Mouse (Mus musculus) adrenal gland, postnatal 25 days (tissue): ENCODE data around the gene Psmd13. TPM values are rescaled to one million over a fixed set of nuclear protein-coding genes. Genes with fewer than 3 reads are reported as not detected.
A peak's percentile ranks its signal among the peaks of the same experiment; 100 is the strongest.

Source experiments
- DNase-seq: peaks from one replicate; pipeline ENCODE4 v3.0.0; 2021; ENCODE audit warnings: mixed read lengths
- total RNA-seq: library from RNA; stranded (reverse); gene quantifications from 2 replicates; pipeline ENCODE4 v1.2.3, GENCODE M21; 2021

Psmd13 gene
- total RNA-seq, 1 experiment from 2014 or later = 128 TPM

- no peak for DNase-seq
These were observed 25.9 kb downstream of the Psmd13 start for GRCm38 (mm10) chr7:140907697-140908096.

GRCm38 (mm10) chr7:140908181-140908580, 26.4 kb downstream of the Psmd13 start:
- DNase-seq = no peak

GRCm38 (mm10) chr7:140908634-140909107, 26.9 kb downstream of the Psmd13 start:
- peak; percentile 82 for DNase-seq

DNA sequence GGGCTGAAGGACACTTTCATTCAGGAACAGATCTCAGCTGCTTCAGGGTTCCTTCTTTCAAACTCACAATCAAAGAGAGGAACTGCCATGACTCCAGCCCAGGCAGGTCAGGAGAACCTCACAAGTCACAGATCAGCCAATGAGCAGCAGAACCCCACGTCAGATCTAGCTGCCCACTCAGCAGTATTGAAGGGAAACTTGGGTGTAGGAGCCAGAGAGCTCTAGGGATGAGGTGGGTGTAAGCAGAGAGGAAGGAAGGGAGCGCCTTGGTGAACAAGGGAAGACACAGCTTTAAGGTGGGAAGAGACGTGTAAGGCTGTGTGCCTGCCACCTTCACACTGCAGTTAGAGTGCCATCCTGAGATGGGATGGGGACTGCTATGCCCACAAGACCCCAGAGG, 30.5 kb downstream of the Psmd13 start:
- no peak for DNase-seq

DNA sequence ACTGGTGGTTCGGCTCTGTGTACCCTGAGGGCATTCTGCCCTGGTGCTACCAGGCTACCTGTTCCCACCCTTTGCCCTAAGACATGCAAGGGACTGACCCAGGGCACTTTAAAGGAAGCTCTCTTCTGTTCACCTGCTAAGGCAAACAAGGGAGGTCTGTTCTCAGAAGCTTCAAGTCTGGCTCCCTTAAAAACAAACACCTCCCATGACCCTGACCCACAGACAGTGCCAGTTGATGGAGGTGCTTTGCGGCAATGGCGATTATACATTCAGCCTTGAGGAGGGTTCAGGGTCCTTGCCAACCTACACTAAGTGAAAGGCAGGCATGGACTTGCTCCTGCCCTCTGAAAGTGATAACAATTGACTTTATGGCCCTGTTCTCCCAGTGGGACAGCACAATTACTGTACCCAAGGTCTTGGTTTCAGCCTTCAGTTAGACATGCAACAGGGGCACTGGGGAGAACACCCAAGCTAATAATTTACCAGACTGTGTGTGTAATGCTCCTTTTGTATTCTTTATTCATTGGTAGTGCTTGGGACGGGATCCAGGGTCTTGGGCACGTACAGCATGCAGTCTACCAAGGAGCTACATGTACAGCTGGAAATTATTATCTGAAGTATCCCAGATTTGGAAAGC, 31.2 kb downstream of the Psmd13 start:
- no peak for DNase-seq

DNA sequence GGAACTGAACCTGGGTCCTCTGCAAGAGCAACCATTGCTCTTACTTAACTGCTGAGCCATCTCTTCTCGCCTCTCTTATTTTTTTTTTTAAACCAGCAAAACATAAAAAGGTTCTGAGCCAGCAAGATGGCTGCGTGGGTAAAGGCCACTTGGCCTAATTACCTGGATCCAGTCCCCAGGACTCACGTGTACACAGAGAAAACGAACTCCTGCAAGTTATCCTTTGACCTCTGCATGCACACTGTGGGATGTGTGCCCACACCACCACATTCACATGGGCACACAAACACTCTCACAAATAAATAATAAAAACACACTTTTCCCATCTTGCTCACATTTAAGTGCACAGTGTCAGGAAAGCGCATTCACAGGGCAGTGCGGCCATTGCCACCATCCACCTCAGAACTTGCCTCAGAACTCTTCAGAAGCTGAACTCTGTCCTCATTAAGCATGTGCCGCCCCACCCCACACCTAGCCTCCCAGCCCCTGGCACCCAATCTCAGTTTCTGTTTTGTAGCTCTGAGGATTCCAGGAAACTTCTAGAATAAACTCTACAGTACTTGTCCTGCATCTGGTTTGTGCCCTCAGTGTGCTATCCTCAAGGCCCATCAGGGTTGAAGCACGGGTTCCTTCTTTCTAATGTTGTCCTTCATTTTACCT, 32.4 kb downstream of the Psmd13 start:
- DNase-seq = no peak

DNA sequence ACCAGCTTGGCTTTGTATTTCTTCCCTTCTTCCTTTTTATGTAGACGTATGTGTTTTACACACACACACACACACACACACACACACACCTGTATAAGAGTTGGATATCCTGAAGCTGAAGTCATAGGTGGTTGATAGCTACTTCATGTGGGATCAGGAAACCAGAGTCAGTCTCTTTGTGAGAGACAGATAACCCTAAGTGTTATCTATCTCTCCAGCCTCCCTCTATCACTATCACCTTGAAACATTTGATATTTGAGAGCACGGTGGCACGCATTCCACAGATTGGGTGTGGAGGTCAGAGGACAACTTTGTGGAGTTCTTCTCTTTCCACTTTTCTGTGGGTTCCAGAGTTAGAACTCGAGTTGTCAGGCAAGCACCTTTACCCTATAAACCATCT, 38.1 kb downstream of the Psmd13 start:
- DNase-seq = no peak

- no peak for DNase-seq
These were observed 38.8 kb downstream of the Psmd13 start, which contains the start of gene Nlrp6 for GRCm38 (mm10) chr7:140920418-140921029. TSS of gene Nlrp6 (plus strand) at chr7:140920902.

DNA sequence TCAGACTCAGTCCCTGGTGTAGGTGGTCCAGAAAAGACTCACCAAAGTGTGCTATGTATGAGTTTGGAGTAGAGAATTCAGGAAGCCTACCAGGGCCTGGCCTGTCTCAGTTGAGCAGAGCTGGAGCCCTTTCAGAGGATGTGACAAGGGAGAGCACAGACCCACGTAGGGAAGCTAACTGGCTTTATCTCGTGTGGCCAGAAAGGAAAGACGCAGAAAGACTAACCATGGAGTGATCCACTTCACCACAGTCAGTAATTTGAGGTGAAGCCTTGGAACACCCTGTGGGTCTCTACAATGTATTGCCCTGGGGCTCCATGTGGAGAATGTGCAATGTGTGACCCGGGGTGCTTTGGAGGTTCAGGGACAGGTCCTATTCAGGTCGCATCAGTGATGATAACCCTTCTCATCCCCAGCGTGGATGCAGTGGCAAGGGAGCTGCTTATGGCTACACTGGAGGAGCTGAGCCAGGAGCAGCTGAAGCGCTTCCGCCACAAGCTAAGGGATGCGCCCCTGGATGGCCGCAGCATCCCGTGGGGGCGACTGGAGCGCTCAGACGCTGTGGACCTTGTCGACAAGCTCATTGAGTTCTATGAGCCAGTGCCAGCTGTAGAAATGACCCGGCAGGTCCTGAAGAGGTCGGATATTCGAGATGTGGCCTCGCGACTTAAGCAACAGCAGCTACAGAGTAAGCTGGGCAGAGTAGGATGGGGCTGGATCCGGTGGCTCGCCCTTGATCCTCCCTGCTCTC, 39.6 kb downstream of the Psmd13 start:
- DNase-seq = no peak

GRCm38 (mm10) chr7:140922398-140923069, 40.8 kb downstream of the Psmd13 start:
- peak; percentile 73 for DNase-seq

DNA sequence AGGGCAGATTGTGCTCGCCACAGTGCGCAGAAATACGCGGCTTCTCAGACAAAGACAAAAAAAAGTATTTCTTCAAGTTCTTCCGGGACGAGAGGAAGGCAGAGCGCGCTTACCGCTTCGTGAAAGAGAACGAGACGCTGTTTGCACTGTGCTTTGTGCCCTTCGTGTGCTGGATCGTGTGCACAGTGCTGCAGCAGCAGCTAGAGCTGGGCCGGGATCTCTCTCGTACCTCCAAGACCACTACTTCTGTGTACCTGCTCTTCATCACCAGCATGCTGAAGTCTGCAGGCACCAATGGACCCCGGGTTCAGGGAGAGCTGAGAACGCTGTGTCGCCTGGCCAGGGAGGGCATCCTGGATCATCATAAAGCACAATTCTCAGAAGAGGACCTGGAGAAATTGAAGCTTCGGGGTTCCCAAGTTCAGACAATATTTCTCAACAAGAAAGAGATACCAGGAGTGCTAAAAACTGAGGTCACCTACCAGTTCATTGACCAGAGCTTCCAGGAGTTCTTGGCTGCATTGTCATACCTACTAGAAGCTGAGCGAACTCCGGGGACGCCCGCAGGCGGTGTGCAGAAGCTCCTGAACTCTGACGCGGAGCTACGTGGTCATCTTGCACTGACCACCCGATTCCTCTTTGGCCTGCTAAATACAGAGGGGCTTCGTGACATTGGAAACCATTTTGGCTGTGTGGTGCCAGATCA, 41.5 kb downstream of the Psmd13 start:
- no peak for DNase-seq

- DNase-seq = no peak
These were observed 45.4 kb downstream of the Psmd13 start for GRCm38 (mm10) chr7:140927181-140927580.

- no peak for DNase-seq
These were observed 56.7 kb downstream of the Psmd13 start for GRCm38 (mm10) chr7:140938436-140938835.

- no peak for DNase-seq
These were observed 57.1 kb downstream of the Psmd13 start for GRCm38 (mm10) chr7:140938896-140939295.

GRCm38 (mm10) chr7:140939669-140940171, 58.0 kb downstream of the Psmd13 start:
- no peak for DNase-seq

GRCm38 (mm10) chr7:140941222-140942051, 59.7 kb downstream of the Psmd13 start, which contains the start of gene Pgghg:
TSS of gene Pgghg (plus strand) at chr7:140941391.
- DNase-seq = peak; percentile 86

- DNase-seq = no peak
These were observed 60.6 kb downstream of the Psmd13 start for GRCm38 (mm10) chr7:140942341-140942740.

GRCm38 (mm10) chr7:140942811-140943210, 61.0 kb downstream of the Psmd13 start:
- DNase-seq = no peak

GRCm38 (mm10) chr7:140943356-140943755, 61.6 kb downstream of the Psmd13 start:
- no peak for DNase-seq

- DNase-seq = no peak
These were observed 62.5 kb downstream of the Psmd13 start for GRCm38 (mm10) chr7:140944236-140944635.
